ENCODE assay signal across 12 mouse cellular contexts in the genomic region with DNA sequence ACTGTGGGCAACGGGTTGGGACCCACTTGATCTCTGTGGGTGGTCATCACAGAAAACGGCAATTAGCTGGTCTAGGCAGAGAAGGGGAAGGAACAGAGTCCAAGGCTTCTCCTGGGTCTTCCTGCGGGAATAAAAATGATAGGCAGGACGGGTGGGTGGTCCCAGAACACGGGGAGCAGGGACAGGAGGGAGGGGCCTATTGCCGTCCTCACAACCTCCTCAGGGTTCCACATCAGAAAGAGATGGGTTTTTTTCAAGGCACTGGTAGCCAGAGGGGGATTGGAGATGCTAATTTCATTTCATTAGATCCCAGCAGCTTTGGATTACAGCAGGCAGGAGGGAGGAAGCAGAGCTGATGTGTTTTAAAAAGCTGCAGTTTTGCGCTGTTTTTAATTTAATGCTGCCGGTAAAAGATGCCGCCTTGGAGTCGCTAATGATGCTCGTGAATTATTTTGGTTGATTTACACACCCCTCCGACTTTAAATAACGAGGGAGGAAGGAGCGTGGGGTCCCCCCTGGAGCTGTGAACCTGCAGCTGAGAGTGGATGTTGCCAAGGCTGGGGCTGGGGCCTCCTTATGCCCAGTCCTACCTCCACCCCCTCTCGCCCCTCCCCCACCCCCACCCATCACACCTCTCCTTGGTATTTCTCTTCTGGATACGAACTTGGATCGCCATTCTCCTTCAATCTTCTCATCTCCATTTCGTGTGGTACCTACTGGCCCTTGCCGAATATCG.
DNase-seq lines count a peak whose midpoint lies in the region; ATAC-seq and TF ChIP-seq lines count a peak whose summit lies in the region.
"Had no signal": no experiment of that assay in that cellular context is flagged by ENCODE, and none has a peak within 500 bp of the region (broad histone marks: within the 10 kb centered on the region; RNA-seq: fewer than 3 reads in every experiment).

No protein-coding gene starts in this region.

- H3K36me3 ChIP-seq in neural tube, embryonic 11.5 days (ENCODE audit: control insufficient read depth, insufficient read depth, low read length), result no peaks in the 10 kb centered on the region
- H3K36me3 ChIP-seq in forebrain, postnatal 0 days (ENCODE audit: insufficient read depth), result no peaks in the 10 kb centered on the region
- no peaks in the 10 kb centered on the region for H3K36me3 ChIP-seq in midbrain, embryonic 11.5 days (ENCODE audit: control insufficient read depth, insufficient read depth, low read length)
- H3K36me3 ChIP-seq: liver, embryonic 13.5 days had no signal

- H3K27me3 ChIP-seq in neural tube, embryonic 11.5 days (ENCODE audit: control insufficient read depth, insufficient read depth, low read length), result no peaks in the 10 kb centered on the region
- H3K27me3 ChIP-seq in forebrain, postnatal 0 days (ENCODE audit: insufficient read depth, low read length), result peaks cover 3% of the 10 kb centered on the region; the same call in 1 of the 2 replicates
- peaks cover 8% of the 10 kb centered on the region; the same call in 1 of the 2 replicates for H3K27me3 ChIP-seq in midbrain, embryonic 11.5 days (ENCODE audit: control insufficient read depth, insufficient read depth, low read length)

- H3K4me3 ChIP-seq in neural tube, embryonic 11.5 days (ENCODE audit: low read depth, low read length), result no peak overlapping the region
- H3K4me3 ChIP-seq in forebrain, postnatal 0 days (ENCODE audit: low read depth, low read length), result no peak overlapping the region
- no peak overlapping the region for H3K4me3 ChIP-seq in midbrain, embryonic 11.5 days (ENCODE audit: low read depth, low read length)
- H3K4me3 ChIP-seq: liver, embryonic 13.5 days; megakaryocyte, embryonic 14.5 days had no signal

- no peak for TF ChIP-seq CTCF in forebrain, postnatal 0 days (IDR thresholded peaks at IDR 0.05; ENCODE audit: low read depth)

- DNase-seq in neural tube, embryonic 11.5 days (ENCODE audit: low spot score), result peak; percentile 33
- DNase-seq in neural tube, embryonic 10.5 days (ENCODE audit: extremely low spot score, low spot score), result no peak
- DNase-seq in forebrain, postnatal 0 days, result no peak
- peak; percentile 89 for DNase-seq in midbrain, embryonic 11.5 days (ENCODE audit: low spot score, missing footprints)
- DNase-seq in right cerebral cortex, postnatal 10 days (ENCODE audit: low spot score in 2 of 2), result no peak
- DNase-seq in adrenal gland, adult 8-10 months, result no peak
- DNase-seq in gastrocnemius, postnatal 25 days, result no peak
- no peak for DNase-seq in spleen, postnatal 36 days (ENCODE audit: low spot score in 2 of 2)
- DNase-seq: cerebellum, adult 9-10 months; kidney, postnatal 10 days; liver, embryonic 13.5 days had no signal

- ATAC-seq in neural tube, embryonic 11.5 days (ENCODE audit: insufficient read depth, low FRiP score, low TSS enrichment), result no peak
- ATAC-seq in forebrain, postnatal 0 days, result peak; percentile 27; the same call in 1 of the 2 replicates
- ATAC-seq in midbrain, embryonic 11.5 days (ENCODE audit: low FRiP score), result peak; percentile 19; the same call in 1 of the 2 replicates

- 0 out of 2 replicates have a peak overlapping the region, but pooled peaks have one; percentile 20 for H3K27ac ChIP-seq in neural tube, embryonic 11.5 days (ENCODE audit: low read depth, low read length)
- no peak overlapping the region for H3K27ac ChIP-seq in forebrain, postnatal 0 days (ENCODE audit: low read depth, low read length)
- H3K27ac ChIP-seq in midbrain, embryonic 11.5 days (ENCODE audit: low read depth, low read length), result no peak overlapping the region
- H3K27ac ChIP-seq: liver, embryonic 13.5 days had no signal

- peak overlapping the region; percentile 19; the same call in 1 of the 2 replicates for H3K4me2 ChIP-seq in neural tube, embryonic 11.5 days (ENCODE audit: low read depth)
- H3K4me2 ChIP-seq in forebrain, postnatal 0 days (ENCODE audit: low read depth), result peak overlapping the region; percentile 35
- H3K4me2 ChIP-seq in midbrain, embryonic 11.5 days, result peak overlapping the region; percentile 11; the same call in 1 of the 2 replicates
- H3K4me2 ChIP-seq: liver, embryonic 13.5 days had no signal

- peaks cover 9% of the 10 kb centered on the region for H3K4me1 ChIP-seq in neural tube, embryonic 11.5 days (ENCODE audit: control insufficient read depth, insufficient read depth, low read length)
- 0 out of 2 replicates have a peak, but pooled peaks cover 5% of the 10 kb centered on the region for H3K4me1 ChIP-seq in forebrain, postnatal 0 days (ENCODE audit: insufficient read depth)
- peaks cover 20% of the 10 kb centered on the region for H3K4me1 ChIP-seq in midbrain, embryonic 11.5 days (ENCODE audit: control insufficient read depth, insufficient read depth, low read length)
- H3K4me1 ChIP-seq: liver, embryonic 13.5 days had no signal

- WGBS in neural tube, embryonic 11.5 days, result 7% methylated on average over 20 of the region's 20 CpGs
- WGBS in forebrain, postnatal 0 days, result 5% methylated on average over 20 of the region's 20 CpGs
- 6% methylated on average over 20 of the region's 20 CpGs for WGBS in midbrain, embryonic 11.5 days

- peak overlapping the region; percentile 10; the same call in 1 of the 2 replicates for H3K9ac ChIP-seq in neural tube, embryonic 11.5 days (ENCODE audit: low read length)
- no peak overlapping the region for H3K9ac ChIP-seq in forebrain, postnatal 0 days
- H3K9ac ChIP-seq in midbrain, embryonic 11.5 days (ENCODE audit: low read length), result no peak overlapping the region
- H3K9ac ChIP-seq: liver, embryonic 13.5 days had no signal

- H3K9me3 ChIP-seq in neural tube, embryonic 11.5 days (ENCODE audit: control insufficient read depth, low read length), result no peaks in the 10 kb centered on the region
- peaks cover 3% of the 10 kb centered on the region; the same call in 1 of the 2 replicates for H3K9me3 ChIP-seq in forebrain, postnatal 0 days (ENCODE audit: low read length)
- no peaks in the 10 kb centered on the region; the same call in 1 of the 2 replicates for H3K9me3 ChIP-seq in midbrain, embryonic 11.5 days (ENCODE audit: control insufficient read depth, low read length)

Comparison
In these comparisons a context has a peak if more than half of its experiments do, and no peak if none do; other contexts are left out.
1. DNase-seq: peak in neural tube, embryonic 11.5 days (single experiment) and midbrain, embryonic 11.5 days (single experiment); none in neural tube, embryonic 10.5 days (single experiment), forebrain, postnatal 0 days (single experiment), right cerebral cortex, postnatal 10 days (0 of 2), adrenal gland, adult 8-10 months (single experiment), gastrocnemius, postnatal 25 days (single experiment) and spleen, postnatal 36 days (0 of 2).
2. Peak in every context shown above with its lines, with median percentiles within 50 percentile points of each other: H3K4me2 ChIP-seq.